Mouse (Mus musculus) heart, embryonic 15.5 days (tissue): Measurements from ENCODE around the gene Gdpd3. TPM values are rescaled to one million over a fixed set of nuclear protein-coding genes. Genes with fewer than 3 reads are reported as not detected.
"Not testable (repeated sequence)": the region's sequence is repeated elsewhere in the genome, so short reads cannot be mapped to it uniquely, and the experiment has no call there.

ENCODE experiments used
- ATAC-seq: fragments of 200-750 bp; cut with Nextera tagmentation; replicated peaks from 2 replicates; pipeline ENCODE4 v1.8.0; 2017; ENCODE audit warnings: low read depth, moderate TSS enrichment; ENCODE audit not compliant: insufficient number of reproducible peaks, insufficient read depth, low FRiP score
- H3K27ac ChIP-seq: fragments of 300-500 bp; sonication (generic); 2 replicates; pipeline ENCODE4 v1.5.1; 2015; ENCODE audit warnings: mild to moderate bottlenecking, inconsistent platforms
- H3K27me3 ChIP-seq: fragments of 300-500 bp; sonication (generic); 2 replicates; pipeline ENCODE4 v1.6.1; 2015; ENCODE audit warnings: inconsistent platforms
- H3K36me3 ChIP-seq: fragments of 300-500 bp; sonication (generic); 2 replicates; pipeline ENCODE4 v1.6.1; 2015; ENCODE audit warnings: mild to moderate bottlenecking, inconsistent platforms
- H3K4me1 ChIP-seq: fragments of 300-500 bp; sonication (generic); replicated peaks from 2 replicates; pipeline ENCODE4 v1.6.1; 2015; ENCODE audit warnings: inconsistent platforms
- H3K4me2 ChIP-seq: fragments of 300-500 bp; sonication (generic); 2 replicates; pipeline ENCODE4 v1.6.1; 2015; ENCODE audit warnings: inconsistent platforms, mild to moderate bottlenecking, moderate library complexity
- H3K4me3 ChIP-seq: fragments of 300-500 bp; sonication (generic); 2 replicates; pipeline ENCODE4 v1.5.1; 2015; ENCODE audit warnings: mild to moderate bottlenecking, inconsistent platforms
- H3K9ac ChIP-seq: fragments of 300-500 bp; sonication (generic); 2 replicates; pipeline ENCODE4 v1.6.1; 2015; ENCODE audit warnings: mild to moderate bottlenecking, inconsistent platforms
- H3K9me3 ChIP-seq: fragments of 300-500 bp; sonication (generic); replicated peaks from 2 replicates; pipeline ENCODE4 v1.6.1; 2016; ENCODE audit warnings: inconsistent platforms
- WGBS: fragments of 180-500 bp; shearing (Covaris S2); methylation state at CpG from one replicate; pipeline ENCODE4 v1.1.7; 2015; ENCODE audit warnings: mixed read lengths; 5-methylcytosine and 5-hydroxymethylcytosine counted together
- polyA plus RNA-seq: library from polyadenylated mRNA; unstranded; fragments of >200 nt; fragmentation: Nextera tagmentation; extraction: Ambion mirVana; gene quantifications from 2 replicates; pipeline ENCODE4 v1.2.1, GENCODE M21; 2015

Gene Gdpd3
- polyA plus RNA-seq, result 1.2 and 1.3 TPM in 2 replicates

DNA sequence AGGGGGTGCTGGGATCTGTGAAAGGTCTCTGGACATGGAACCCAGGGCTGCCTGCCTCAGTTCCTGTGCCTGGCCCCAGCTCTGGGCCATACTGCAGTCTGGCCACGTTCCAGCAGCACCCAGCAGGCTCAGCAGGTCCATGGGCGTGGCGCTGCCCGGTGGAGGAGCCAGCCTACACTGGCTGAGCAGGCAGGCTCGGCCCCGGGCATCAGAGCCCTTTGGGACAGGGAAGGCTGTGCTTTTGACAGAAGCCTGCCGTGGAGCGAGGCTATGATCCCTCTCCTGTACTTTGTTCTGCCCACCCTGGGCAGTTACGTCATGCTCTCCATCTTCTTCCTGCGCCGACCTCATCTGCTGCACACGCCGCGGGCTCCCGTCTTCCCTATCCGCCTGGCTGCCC is at the start of gene Gdpd3:
Gdpd3 (plus strand) TSS at position 134 of the 400 bp plus-strand sequence.
- Histone ChIP-seq H3K27ac (no peak within 1 kb of the TSS), H3K36me3 (peaks cover 70% of the 10 kb centered on the region), H3K9me3 (no peaks in the 10 kb centered on the region), H3K4me2 (no peak within 1 kb of the TSS), H3K9ac (no peak within 1 kb of the TSS), H3K4me1 (peaks cover 21% of the 10 kb centered on the region), H3K4me3 (no peak within 1 kb of the TSS), H3K27me3 (no peaks in the 10 kb centered on the region)
- ATAC-seq, result no peak
- 90% methylated on average over 16 of the region's 16 CpGs for WGBS

DNA sequence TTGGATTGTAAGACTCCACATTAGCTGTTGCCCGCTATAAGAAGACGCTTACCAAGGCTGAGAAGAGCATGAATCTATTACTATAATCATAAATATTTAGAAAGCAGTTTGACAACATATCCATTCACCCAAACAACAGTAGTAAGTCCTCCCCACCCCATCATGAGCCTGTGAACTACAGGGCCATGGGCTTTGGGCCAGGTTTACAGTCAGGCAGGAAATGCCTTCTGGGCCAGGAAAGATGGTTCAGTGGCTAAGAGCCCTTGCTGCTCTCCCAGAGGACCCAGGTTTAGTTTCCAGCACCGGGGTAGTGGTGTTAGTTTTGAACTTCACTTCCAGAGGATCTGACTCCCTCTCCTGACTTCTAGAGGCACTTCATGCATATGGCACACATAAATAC is 48.6 kb upstream of the Gdpd3 start:
- H3K27me3 ChIP-seq, result no peaks in the 10 kb centered on the region
- no peaks in the 10 kb centered on the region for H3K9me3 ChIP-seq
- 76% methylated on average over 3 of the region's 3 CpGs for WGBS
- no peak overlapping the region for H3K27ac ChIP-seq
- H3K9ac ChIP-seq, result no peak overlapping the region
- H3K36me3 ChIP-seq, result no peaks in the 10 kb centered on the region
- no peak overlapping the region for H3K4me3 ChIP-seq
- H3K4me2 ChIP-seq, result no peak overlapping the region
- ATAC-seq, result no peak
- H3K4me1 ChIP-seq, result no peaks in the 10 kb centered on the region

DNA sequence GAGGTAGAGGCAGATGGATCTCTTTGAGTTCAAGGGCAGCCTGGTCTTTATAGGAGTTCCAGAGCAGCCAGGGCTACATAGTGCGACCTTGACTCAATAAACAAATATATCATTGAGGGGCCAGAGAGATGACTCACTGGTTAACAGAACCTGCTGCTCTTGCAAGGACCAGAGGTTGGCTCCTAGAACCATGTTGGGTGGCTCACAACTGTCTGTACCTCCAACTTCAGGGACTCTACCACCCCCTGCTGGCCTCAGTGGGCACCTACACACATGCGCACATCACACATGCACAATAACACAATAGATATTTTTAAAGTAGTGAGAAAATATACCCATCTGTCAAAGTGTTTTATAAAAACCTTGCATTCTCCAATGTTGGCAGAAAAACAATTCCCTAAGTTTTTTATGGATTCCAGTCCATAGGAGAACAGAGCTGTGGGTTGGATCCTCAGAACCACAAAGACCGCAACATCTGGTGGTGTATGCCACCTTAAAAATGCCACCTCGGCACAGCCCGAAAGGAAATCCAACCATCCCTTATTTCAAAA is 47.3 kb upstream of the Gdpd3 start:
- no peaks in the 10 kb centered on the region for H3K36me3 ChIP-seq
- no peak overlapping the region for H3K4me2 ChIP-seq
- no peaks in the 10 kb centered on the region for H3K9me3 ChIP-seq
- 91% methylated on average over 5 of the region's 5 CpGs for WGBS
- no peak overlapping the region for H3K27ac ChIP-seq
- H3K27me3 ChIP-seq, result no peaks in the 10 kb centered on the region
- no peak overlapping the region for H3K4me3 ChIP-seq
- no peaks in the 10 kb centered on the region for H3K4me1 ChIP-seq
- H3K9ac ChIP-seq, result no peak overlapping the region
- ATAC-seq, result no peak

DNA sequence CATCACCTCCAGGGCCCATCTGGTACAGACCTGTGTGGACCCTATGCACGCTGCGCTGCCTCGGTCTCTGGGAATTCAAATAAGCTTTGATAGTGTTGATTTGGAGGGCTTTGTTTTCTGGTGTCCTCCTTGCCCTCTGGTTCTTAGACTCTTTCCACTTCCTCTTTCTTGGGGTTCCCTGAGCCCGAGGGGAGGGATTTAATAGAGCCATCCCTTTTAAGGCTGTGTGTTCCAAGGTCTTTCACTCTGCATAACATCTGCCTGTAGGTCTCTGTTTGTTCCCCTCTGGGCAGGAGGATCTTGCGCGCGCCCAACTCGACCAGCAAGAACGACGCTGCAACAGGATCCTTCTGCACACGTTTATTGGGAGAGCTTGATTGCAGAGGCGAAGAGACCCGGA is 44.5 kb upstream of the Gdpd3 start:
- 90% methylated on average over 13 of the region's 13 CpGs for WGBS
- Histone ChIP-seq H3K9ac (no peak overlapping the region), H3K27me3 (no peaks in the 10 kb centered on the region), H3K4me1 (no peaks in the 10 kb centered on the region), H3K27ac (no peak overlapping the region), H3K4me2 (no peak overlapping the region), H3K4me3 (no peak overlapping the region), H3K36me3 (no peaks in the 10 kb centered on the region), H3K9me3 (no peaks in the 10 kb centered on the region)
- no peak for ATAC-seq

DNA sequence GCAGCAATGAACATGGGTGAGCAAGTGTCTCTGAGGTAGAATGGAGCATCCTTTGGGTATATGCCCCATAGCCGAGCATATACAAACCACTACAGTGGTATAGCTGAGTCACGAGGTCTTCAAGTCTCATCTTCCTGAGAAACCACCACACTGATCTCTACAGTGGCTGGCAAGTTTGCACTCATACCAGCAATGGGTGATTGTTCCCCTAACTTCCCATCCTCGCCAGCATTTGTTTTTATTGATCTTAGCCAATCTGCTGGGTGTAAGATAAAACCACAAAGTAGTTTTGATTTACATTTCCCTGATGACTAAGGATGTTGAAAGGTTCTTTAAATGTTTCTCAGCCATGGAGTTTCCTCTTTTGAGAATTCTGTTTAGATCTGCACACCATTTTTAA is 41.1 kb upstream of the Gdpd3 start:
- Histone ChIP-seq H3K4me3 (no peak overlapping the region), H3K27me3 (no peaks in the 10 kb centered on the region), H3K4me2 (no peak overlapping the region), H3K36me3 (no peaks in the 10 kb centered on the region), H3K4me1 (no peaks in the 10 kb centered on the region), H3K9me3 (no peaks in the 10 kb centered on the region), H3K27ac (no peak overlapping the region), H3K9ac (no peak overlapping the region)
- 54% methylated on average over 3 of the region's 3 CpGs for WGBS
- no peak for ATAC-seq

DNA sequence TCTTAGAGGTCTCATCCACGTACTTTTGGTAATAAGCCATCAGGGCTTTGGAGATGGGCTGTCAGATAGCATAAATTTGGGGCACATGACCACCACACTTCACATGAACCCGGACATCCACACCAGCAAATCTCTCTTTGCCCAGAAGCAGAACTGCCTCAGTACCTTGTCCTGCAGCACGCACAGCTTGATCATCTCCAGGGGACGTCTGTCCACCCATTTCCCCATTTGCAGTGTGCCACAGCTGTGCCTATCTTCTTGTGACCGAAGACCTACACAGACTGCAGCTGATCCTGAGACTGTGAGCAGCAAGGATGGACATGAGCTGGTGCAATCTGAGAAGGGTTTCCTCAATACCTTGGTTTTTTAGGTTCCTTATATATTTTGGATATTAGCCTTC is 40.5 kb upstream of the Gdpd3 start:
- WGBS, result 68% methylated on average over 5 of the region's 5 CpGs
- H3K9me3 ChIP-seq, result no peaks in the 10 kb centered on the region
- H3K36me3 ChIP-seq, result no peaks in the 10 kb centered on the region
- ATAC-seq, result no peak
- no peak overlapping the region for H3K9ac ChIP-seq
- H3K27ac ChIP-seq, result no peak overlapping the region
- H3K4me1 ChIP-seq, result no peaks in the 10 kb centered on the region
- no peak overlapping the region for H3K4me2 ChIP-seq
- H3K27me3 ChIP-seq, result no peaks in the 10 kb centered on the region
- H3K4me3 ChIP-seq, result no peak overlapping the region

DNA sequence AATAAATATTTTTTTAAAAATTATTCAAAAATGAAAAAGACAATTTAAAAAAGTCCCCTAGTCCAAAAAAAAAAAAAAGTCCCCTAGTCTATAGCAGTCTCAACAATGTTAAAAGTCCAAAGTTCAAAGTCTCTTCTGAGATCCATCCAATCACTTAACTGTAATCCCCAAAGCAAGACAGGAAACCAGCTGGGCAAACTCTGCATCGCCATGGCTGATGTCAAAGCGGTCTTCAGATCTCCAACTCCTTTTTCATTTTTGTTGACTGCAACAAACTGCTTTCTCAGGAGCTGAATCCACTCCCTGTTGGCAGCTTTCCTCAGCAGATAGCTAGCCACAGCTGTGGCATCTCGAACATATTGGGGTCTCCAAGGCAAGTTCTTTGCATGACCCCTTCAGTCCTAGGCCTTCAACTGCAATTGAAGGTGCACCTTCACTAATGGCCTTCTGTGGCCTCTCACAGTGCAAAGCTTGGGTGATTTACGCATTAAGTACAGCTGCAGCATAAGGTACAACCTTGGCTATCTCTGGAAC is 35.8 kb upstream of the Gdpd3 start:
- not testable (repeated sequence) for H3K4me1 ChIP-seq, H3K9ac ChIP-seq, H3K36me3 ChIP-seq, H3K4me2 ChIP-seq, H3K27me3 ChIP-seq, H3K9me3 ChIP-seq, ATAC-seq, H3K27ac ChIP-seq, H3K4me3 ChIP-seq
- WGBS, result 67% methylated on average over 4 of the region's 4 CpGs

DNA sequence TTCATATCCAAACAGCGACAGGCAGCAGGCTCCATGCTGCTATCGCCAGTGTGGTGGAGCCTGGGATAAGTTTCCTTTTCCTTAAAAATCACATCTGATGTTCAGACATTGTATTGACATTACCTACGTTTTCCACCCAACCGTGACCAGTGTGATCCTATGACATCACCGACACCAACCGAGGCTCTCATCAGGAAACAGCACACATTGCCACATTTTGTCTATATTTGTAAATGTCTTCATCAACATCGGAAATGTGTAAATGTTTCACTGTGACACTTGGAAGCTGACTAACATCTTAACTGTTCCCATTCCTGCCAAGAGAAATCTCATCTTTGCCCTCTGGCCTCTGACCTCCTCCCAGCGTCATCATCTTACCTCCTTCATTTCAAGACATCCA is 30.0 kb upstream of the Gdpd3 start:
- Histone ChIP-seq H3K4me1 (no peaks in the 10 kb centered on the region), H3K27me3 (no peaks in the 10 kb centered on the region), H3K9ac (no peak overlapping the region), H3K4me2 (no peak overlapping the region), H3K36me3 (no peaks in the 10 kb centered on the region), H3K4me3 (no peak overlapping the region), H3K9me3 (no peaks in the 10 kb centered on the region), H3K27ac (no peak overlapping the region)
- no peak for ATAC-seq
- WGBS, result 77% methylated on average over 8 of the region's 8 CpGs

DNA sequence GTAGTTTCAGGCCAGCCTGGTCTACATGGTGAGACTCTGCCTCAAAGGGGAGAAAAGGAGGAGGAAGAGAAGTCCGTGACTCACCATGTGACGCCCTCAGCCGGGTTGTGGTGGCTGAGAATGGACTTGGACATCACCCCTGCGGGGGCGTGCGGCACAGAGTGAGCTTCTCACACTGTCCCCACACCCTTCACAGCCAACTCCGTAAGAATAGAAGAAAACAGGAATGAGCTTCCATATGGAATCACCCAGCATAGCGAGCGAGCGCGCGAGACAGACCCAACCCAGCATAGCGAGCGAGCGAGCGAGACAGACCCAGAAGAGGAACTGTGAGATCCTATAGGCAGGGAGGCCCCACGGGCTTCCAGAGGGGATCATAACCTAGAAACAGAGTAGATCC is 26.6 kb upstream of the Gdpd3 start:
- ATAC-seq, result no peak
- no peaks in the 10 kb centered on the region for H3K27me3 ChIP-seq
- H3K4me2 ChIP-seq, result no peak overlapping the region
- no peak overlapping the region for H3K27ac ChIP-seq
- no peak overlapping the region for H3K4me3 ChIP-seq
- no peaks in the 10 kb centered on the region for H3K4me1 ChIP-seq
- 83% methylated on average over 17 of the region's 17 CpGs for WGBS
- no peaks in the 10 kb centered on the region for H3K9me3 ChIP-seq
- no peak overlapping the region for H3K9ac ChIP-seq
- no peaks in the 10 kb centered on the region for H3K36me3 ChIP-seq

DNA sequence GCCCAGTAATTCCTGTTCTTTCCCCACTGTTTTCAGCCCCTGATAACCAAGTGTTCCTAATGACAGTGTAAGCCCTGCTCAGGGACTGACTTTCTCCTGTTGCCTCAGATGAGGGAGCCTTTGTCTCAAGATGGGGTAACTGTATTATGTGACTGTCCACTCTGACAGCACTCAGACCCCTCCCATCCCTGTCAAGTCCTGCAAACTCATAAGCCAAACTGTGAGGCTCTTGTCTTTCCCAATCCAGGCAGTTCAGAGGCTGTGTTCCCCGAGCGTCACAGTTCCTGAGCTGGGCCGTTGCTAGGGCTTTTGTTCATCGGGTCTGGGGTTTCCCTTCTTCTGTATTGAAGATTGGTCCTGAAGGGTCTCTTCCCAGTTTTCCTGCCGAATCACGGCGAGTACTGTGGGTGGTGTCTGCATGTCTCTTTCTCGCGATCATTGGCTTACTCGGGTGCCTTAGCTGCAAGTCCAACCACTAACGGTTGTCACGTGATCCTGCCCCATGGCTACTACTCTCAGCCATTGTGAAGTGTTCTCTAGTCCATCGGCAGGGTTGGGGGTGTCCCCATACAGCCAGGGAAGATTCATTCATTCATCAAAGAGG is 25.9 kb upstream of the Gdpd3 start:
- Histone ChIP-seq H3K27ac (no peak overlapping the region), H3K4me2 (no peak overlapping the region), H3K4me1 (no peaks in the 10 kb centered on the region), H3K36me3 (no peaks in the 10 kb centered on the region), H3K4me3 (no peak overlapping the region), H3K9ac (no peak overlapping the region), H3K27me3 (no peaks in the 10 kb centered on the region), H3K9me3 (no peaks in the 10 kb centered on the region)
- no peak for ATAC-seq
- 76% methylated on average over 13 of the region's 13 CpGs for WGBS

DNA sequence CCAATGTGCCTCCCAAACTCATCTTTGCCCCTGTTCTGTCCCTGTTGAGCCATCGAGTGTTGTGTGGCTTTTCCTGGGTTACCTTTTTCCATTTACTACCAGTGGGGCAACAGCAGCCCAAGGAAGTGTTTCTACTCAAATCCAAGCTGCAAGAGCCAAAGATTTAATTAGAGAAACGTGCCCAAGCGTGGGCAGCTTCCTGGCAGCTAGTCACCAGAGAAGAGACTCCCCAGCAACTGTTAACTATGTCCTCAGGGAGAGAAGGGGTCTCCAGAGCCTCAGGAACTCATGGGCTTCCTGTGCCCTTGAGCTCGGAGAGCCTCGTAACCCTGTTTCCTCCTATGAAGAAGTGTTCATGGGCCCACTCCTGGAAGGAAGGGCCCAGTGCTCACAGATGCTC is 25.2 kb upstream of the Gdpd3 start:
- H3K27ac ChIP-seq, result no peak overlapping the region
- 63% methylated on average over 5 of the region's 5 CpGs for WGBS

DNA sequence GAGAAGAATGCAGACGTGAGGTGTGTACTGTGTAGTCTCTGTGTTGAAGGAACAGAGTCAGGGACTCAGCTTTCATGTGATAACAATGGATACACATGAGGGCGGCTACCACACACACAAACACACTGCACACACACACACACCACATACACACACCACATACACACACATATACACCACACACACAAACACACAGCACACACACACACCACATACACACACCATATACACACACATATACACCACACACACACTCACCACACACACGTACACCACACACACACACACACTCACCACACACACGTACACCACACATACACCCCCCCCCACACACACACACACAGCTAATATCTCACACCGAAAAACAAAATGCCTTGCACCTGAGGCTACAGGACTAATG is 24.7 kb upstream of the Gdpd3 start:
- no peaks in the 10 kb centered on the region for H3K4me1 ChIP-seq
- no peak overlapping the region for H3K9ac ChIP-seq
- no peak overlapping the region for H3K4me2 ChIP-seq
- no peak overlapping the region for H3K27ac ChIP-seq
- H3K36me3 ChIP-seq, result no peaks in the 10 kb centered on the region
- no peaks in the 10 kb centered on the region for H3K9me3 ChIP-seq
- no peak for ATAC-seq
- no peaks in the 10 kb centered on the region for H3K27me3 ChIP-seq
- 79% methylated on average over 5 of the region's 5 CpGs for WGBS
- no peak overlapping the region for H3K4me3 ChIP-seq

More for the DNA sequence above, 25.2 kb upstream of the Gdpd3 start:
- Histone ChIP-seq H3K4me1 (no peaks in the 10 kb centered on the region), H3K27me3 (no peaks in the 10 kb centered on the region), H3K9me3 (no peaks in the 10 kb centered on the region), H3K36me3 (no peaks in the 10 kb centered on the region), H3K4me2 (no peak overlapping the region), H3K4me3 (no peak overlapping the region), H3K9ac (no peak overlapping the region)
- ATAC-seq, result no peak
